Mouse (Mus musculus): ENCODE data around the gene Cdc25a.

DNA sequence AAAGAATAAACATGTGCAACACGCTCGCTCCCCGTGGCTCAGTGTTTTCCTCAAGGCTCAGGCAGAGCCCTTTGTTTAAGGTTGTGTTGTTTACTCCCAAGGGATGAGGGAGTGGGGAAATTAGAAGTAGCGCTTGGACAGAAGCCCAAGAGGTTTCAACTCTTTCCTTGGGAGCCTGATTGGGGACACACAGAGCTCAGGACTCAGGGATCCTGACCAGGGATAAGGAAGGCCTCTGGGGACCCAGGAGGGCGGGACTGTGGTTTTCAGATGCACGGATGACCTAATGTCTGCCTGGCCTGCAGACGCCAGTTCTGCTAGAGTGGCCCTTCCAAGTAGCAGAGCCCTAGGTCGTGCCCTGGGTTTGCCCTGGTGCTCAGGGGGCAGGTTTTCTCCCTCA lies 31.9 kb downstream of the Cdc25a start:
- TF ChIP-seq CTCF (IDR thresholded peaks at IDR 0.05; ENCODE audit: low read depth) (no peak), EP300 (IDR thresholded peaks at IDR 0.05; ENCODE audit: low read depth) (no peak)
